Comparison of ENCODE assay signal across 7 mouse cellular contexts in genomic region chr1:132291706-132292105, GRCm38 (mm10). TPM values are rescaled to one million over a fixed set of nuclear protein-coding genes. Genes with fewer than 3 reads are reported as not detected.
DNase-seq lines count a peak whose midpoint lies in the region; ATAC-seq and TF ChIP-seq lines count a peak whose summit lies in the region.

No protein-coding gene starts in this region.

- no peak for ATAC-seq in lung, embryonic 14.5 days (ENCODE audit: insufficient read depth)
- ATAC-seq in forebrain, embryonic 14.5 days, result no peak; the same call in 1 of the 2 replicates
- peak; percentile 41 for ATAC-seq in midbrain, embryonic 13.5 days

- no peaks in the 10 kb centered on the region for H3K36me3 ChIP-seq in lung, embryonic 14.5 days (ENCODE audit: insufficient read depth)
- no peaks in the 10 kb centered on the region for H3K36me3 ChIP-seq in forebrain, embryonic 14.5 days (ENCODE audit: control insufficient read depth, insufficient read depth, low read length)
- no peaks in the 10 kb centered on the region for H3K36me3 ChIP-seq in midbrain, embryonic 13.5 days

- TF ChIP-seq CTCF in lung, embryonic 14.5 days (IDR thresholded peaks at IDR 0.05; ENCODE audit: low read depth), result no peak

- H3K4me2 ChIP-seq in lung, embryonic 14.5 days, result no peak overlapping the region
- peak overlapping the region; percentile 24; the same call in 1 of the 2 replicates for H3K4me2 ChIP-seq in forebrain, embryonic 14.5 days (ENCODE audit: low read length)
- H3K4me2 ChIP-seq in midbrain, embryonic 13.5 days (replicated peaks), result no peak overlapping the region

- H3K27ac ChIP-seq in lung, embryonic 14.5 days (ENCODE audit: low read depth), result peak overlapping the region; percentile 87
- H3K27ac ChIP-seq in forebrain, embryonic 14.5 days (ENCODE audit: low read depth, low read length), result peak overlapping the region; percentile 82
- peak overlapping the region; percentile 68 for H3K27ac ChIP-seq in midbrain, embryonic 13.5 days

- H3K4me1 ChIP-seq in lung, embryonic 14.5 days (ENCODE audit: insufficient read depth), result peaks cover 21% of the 10 kb centered on the region
- peaks cover 55% of the 10 kb centered on the region for H3K4me1 ChIP-seq in forebrain, embryonic 14.5 days (ENCODE audit: control insufficient read depth, insufficient read depth, low read length)
- H3K4me1 ChIP-seq in midbrain, embryonic 13.5 days (replicated peaks), result peaks cover 69% of the 10 kb centered on the region

- H3K9me3 ChIP-seq in lung, embryonic 14.5 days (ENCODE audit: low read depth, low read length), result no peaks in the 10 kb centered on the region
- no peaks in the 10 kb centered on the region for H3K9me3 ChIP-seq in forebrain, embryonic 14.5 days (replicated peaks; ENCODE audit: control insufficient read depth, low read length)
- H3K9me3 ChIP-seq in midbrain, embryonic 13.5 days, result no peaks in the 10 kb centered on the region

- H3K4me3 ChIP-seq in lung, embryonic 14.5 days (ENCODE audit: low read depth, low read length), result no peak overlapping the region
- H3K4me3 ChIP-seq in forebrain, embryonic 14.5 days (ENCODE audit: low read depth, low read length), result no peak overlapping the region
- no peak overlapping the region for H3K4me3 ChIP-seq in midbrain, embryonic 13.5 days (replicated peaks)

- no peaks in the 10 kb centered on the region for H3K27me3 ChIP-seq in lung, embryonic 14.5 days (ENCODE audit: insufficient read depth, low read length)
- H3K27me3 ChIP-seq in forebrain, embryonic 14.5 days (replicated peaks; ENCODE audit: control insufficient read depth, insufficient read depth, low read length), result no peaks in the 10 kb centered on the region
- no peaks in the 10 kb centered on the region for H3K27me3 ChIP-seq in midbrain, embryonic 13.5 days

- peak; percentile 19 for DNase-seq in lung, embryonic 14.5 days
- DNase-seq in lung, postnatal 14 days, result no peak
- peak; percentile 73 for DNase-seq in NIH3T3 (ENCODE audit: low read depth)
- no peak for DNase-seq in forebrain, embryonic 14.5 days (ENCODE audit: low spot score)
- no peak for DNase-seq in adrenal gland, adult 18-20 months (ENCODE audit: low spot score in 2 of 2)
- DNase-seq in left cerebral cortex, postnatal 10 days (ENCODE audit: extremely low spot score in 1 of 2, low spot score in 2 of 2), result no peak

- 43% methylated on average over 4 of the region's 4 CpGs for WGBS in lung, embryonic 14.5 days
- WGBS in forebrain, embryonic 14.5 days, result 10% methylated on average over 4 of the region's 4 CpGs
- 38% methylated on average over 4 of the region's 4 CpGs for WGBS in midbrain, embryonic 13.5 days

- H3K9ac ChIP-seq in lung, embryonic 14.5 days, result no peak overlapping the region
- no peak overlapping the region for H3K9ac ChIP-seq in forebrain, embryonic 14.5 days (ENCODE audit: low read length)
- no peak overlapping the region for H3K9ac ChIP-seq in midbrain, embryonic 13.5 days (replicated peaks)

- intact Hi-C loops in left cerebral cortex, postnatal 10 days (cut with DNase I), result no loop called here

RNA-seq across cellular contexts. Expression of gene Klhdc8a, which starts 6.7 kb away (rescaled TPM):
- polyA plus RNA-seq in lung, embryonic 14.5 days (2014; fragmentation: Nextera tagmentation; extraction: Ambion mirVana), result 0.46 and 0.54 TPM in 2 replicates
- polyA plus RNA-seq in forebrain, embryonic 14.5 days (2014; fragmentation: Nextera tagmentation; extraction: Ambion mirVana), result 3.4 TPM in 2 replicates
- 6.3 and 6.7 TPM in 2 replicates for polyA plus RNA-seq in midbrain, embryonic 13.5 days (2015; fragmentation: Nextera tagmentation; extraction: Ambion mirVana)
- total RNA-seq in adrenal gland, adult 18-20 months (2021), result 100 to 1,000 TPM; 114 to 144 TPM
- total RNA-seq in left cerebral cortex, postnatal 10 days (2021), result 10 to 100 TPM; 18.4 to 19.8 TPM

RNA-seq across cellular contexts. Expression of gene Nuak2, which starts 24.2 kb away (rescaled TPM):
- polyA plus RNA-seq in lung, embryonic 14.5 days (2014; fragmentation: Nextera tagmentation; extraction: Ambion mirVana), result 13.5 and 15.4 TPM in 2 replicates
- polyA plus RNA-seq in forebrain, embryonic 14.5 days (2014; fragmentation: Nextera tagmentation; extraction: Ambion mirVana), result 18.8 and 20.1 TPM in 2 replicates
- 53.5 and 56.3 TPM in 2 replicates for polyA plus RNA-seq in midbrain, embryonic 13.5 days (2015; fragmentation: Nextera tagmentation; extraction: Ambion mirVana)
- total RNA-seq in adrenal gland, adult 18-20 months (2021), result 1 to 10 TPM; 4.6 to 6.9 TPM
- total RNA-seq in left cerebral cortex, postnatal 10 days (2021), result 1 to 10 TPM; 1.1 to 1.3 TPM

Comparison
In these comparisons a context has a peak if more than half of its experiments do, and no peak if none do; other contexts are left out.
1. DNase-seq: peak in lung, embryonic 14.5 days (single experiment) and NIH3T3 (single experiment); none in lung, postnatal 14 days (single experiment), forebrain, embryonic 14.5 days (single experiment), adrenal gland, adult 18-20 months (0 of 2) and left cerebral cortex, postnatal 10 days (0 of 2).
2. Peak in every context shown above with its lines, with median percentiles within 50 percentile points of each other: H3K27ac ChIP-seq.